Mouse (Mus musculus): ENCODE measurements around the gene Spink8. TPM values are rescaled to one million over a fixed set of nuclear protein-coding genes. Genes with fewer than 3 reads are reported as not detected.

The Spink8 gene
- 6,153 TPM for polyA plus RNA-seq (2014; fragmentation: Illumina TruSeq; extraction: RNeasy Lipid Tissue Mini Kit (QIAGEN cat#74804); ENCODE audit: low read depth, low replicate concordance)

DNA sequence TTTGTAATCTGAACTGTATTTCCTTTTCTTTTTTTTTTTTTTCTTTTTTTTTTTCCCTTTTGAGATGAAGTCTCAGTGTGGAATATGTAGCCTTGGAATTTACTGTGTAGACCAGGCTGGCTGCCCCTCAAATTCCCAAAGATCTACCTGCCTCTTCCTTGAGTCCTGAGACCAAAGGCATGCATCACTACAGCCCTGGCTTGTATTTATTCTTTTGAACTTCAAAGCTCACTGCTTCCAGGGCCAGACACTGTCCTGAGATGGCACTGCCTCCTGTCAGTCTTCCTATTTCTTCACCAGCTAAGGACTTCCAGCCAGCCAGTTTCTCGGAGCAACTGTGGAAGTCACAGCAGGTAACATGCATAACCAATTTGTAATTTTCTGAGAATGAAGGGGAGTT is at the start of gene Spink8:
Gene Spink8 (plus strand): TSS at position 301 of the 400 bp plus-strand sequence.

DNA sequence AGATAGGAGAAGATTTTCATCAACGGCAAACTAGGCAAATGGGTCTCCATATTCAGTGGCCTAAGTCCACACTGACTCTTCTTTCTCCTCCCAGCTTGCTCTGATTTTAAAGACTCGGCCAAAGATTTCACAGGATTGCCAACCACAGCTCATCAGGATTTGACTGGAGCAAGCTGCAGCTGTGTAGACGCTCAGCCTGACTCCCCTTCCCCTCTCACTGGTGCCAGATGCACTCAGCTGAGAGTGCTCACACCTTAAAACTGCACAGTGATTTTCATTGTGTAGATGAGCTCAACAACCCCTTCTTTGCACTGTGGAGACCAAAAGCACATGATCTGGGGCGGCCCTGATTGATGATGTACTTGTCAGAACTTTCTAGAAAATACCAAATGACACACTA is 21.5 kb upstream of the Spink8 start, which contains the start of gene Fbxw27:
Gene Fbxw27 (minus strand): TSS at position 101 of the 400 bp plus-strand sequence.

DNA sequence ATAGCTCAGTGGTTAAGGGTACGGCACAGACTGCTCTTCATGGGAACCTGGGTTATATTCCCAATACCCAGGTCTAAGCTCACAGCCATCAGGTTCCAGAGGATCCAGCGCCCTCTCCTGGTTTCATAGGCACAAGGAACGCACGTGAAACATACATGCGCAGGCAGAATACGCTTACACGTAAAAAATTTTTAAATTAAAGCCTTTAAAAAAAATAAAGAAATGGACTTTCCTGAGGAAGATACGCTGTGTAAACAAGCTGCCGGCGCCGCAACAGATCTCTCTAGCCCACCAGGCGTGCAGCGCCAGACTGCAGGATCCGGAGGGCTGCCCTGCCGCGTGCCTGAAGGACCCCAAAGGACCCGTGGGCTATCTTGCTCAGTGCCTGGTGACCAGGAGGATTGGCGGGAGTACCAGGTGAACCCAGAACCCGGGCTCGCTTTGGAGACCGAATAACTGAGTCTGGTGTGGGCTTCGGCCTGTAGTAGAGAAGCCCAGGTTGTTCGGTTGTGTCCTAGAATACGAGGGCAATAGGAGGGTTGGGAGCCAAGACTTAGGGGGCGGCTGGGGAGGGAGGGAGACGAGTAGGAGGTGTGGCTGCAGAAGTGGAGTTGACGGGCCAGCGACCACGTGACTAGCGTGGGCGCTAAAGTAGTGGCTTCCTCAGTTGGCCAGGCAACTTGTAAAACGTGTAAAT is 20.5 kb downstream of the Spink8 start, which contains the start of gene Nme6:
Gene Nme6 (plus strand): TSS at position 359 of the 697 bp plus-strand sequence.

DNA sequence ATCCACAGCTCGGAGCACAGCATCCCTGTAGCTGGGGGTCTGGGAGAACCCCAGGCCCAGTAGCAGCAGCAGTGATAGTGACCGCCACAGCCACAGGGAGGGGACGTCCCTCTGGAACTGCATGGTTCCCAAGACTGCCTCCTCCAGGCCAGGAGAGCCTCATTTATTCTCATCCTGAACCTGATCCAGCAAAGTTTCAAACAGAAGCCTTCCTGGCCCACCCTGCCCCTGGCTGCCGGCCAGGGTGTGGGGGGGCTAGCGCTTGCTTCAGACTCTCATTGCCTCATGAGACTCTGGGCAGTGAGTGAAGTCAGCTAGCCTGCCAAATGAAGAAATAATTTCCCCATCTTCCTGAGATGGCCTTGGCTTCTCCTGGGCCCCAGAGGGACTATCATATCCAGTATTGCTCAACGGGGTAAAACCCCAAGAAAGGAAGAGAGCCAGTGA is 37.3 kb downstream of the Spink8 start, which contains the start of gene Camp:
Gene Camp (minus strand): TSS at position 306 of the 447 bp plus-strand sequence.

DNA sequence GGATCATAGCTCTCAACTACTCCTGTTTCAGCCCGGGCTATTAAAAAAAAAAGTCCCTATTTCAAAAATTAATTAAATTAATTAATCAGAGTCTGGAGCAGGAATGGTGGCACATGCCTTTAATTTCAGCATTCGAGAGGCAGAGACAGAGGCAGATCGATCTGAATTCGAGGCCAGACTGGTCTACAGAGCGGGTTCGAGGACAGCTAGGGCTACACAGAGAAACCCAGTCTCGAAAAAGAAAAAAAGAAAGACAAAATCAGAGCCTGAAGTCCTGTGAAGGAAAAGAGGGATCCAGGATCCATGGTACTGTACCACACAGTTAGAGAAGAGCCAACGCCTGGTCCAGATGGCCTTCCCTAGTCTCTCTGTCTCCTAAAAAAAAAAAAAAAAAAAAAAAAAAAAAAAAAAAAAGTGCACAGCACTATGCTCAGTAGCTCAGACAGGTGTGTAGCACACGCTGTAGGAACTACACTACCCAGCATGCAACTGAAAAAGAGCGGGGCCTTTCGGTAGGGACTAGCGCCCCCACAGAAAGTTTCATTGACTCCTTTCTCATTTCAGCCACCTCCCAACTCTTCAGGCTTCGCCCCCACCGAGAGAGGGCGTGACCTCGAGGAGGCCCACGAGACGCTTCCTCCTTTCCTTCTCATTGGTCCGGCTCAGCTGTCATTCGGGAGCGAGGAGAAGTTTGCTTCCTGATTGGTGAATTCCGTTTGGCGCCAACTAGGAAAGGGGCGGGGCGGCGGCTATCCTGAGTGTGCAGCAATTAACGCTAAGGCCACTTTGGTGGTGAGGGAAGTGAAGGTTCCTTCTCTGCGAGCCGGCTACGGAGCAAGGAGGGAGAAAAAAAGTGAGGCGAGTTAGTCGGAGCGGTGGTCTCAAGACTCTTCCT is 63.0 kb downstream of the Spink8 start, which contains the start of gene Cdc25a:
Gene Cdc25a (plus strand): TSS at position 783 of the 895 bp plus-strand sequence.

Other genes starting within 250 kb of the Spink8 start
- 0.41 TPM for gene Fbxw15, start 244.0 kb upstream of the Spink8 start, polyA plus RNA-seq (2014; fragmentation: Illumina TruSeq; extraction: RNeasy Lipid Tissue Mini Kit (QIAGEN cat#74804); ENCODE audit: low read depth, low replicate concordance)
- not detected for gene Fbxw24, start 186.2 kb upstream of the Spink8 start, polyA plus RNA-seq (2014; fragmentation: Illumina TruSeq; extraction: RNeasy Lipid Tissue Mini Kit (QIAGEN cat#74804); ENCODE audit: low read depth, low replicate concordance)
- gene Fbxw25, start 147.6 kb upstream of the Spink8 start, polyA plus RNA-seq (2014; fragmentation: Illumina TruSeq; extraction: RNeasy Lipid Tissue Mini Kit (QIAGEN cat#74804); ENCODE audit: low read depth, low replicate concordance) = not detected
- 0.20 TPM for gene Fbxw18, start 109.6 kb upstream of the Spink8 start, polyA plus RNA-seq (2014; fragmentation: Illumina TruSeq; extraction: RNeasy Lipid Tissue Mini Kit (QIAGEN cat#74804); ENCODE audit: low read depth, low replicate concordance)
- gene Fbxw26, start 66.2 kb upstream of the Spink8 start, polyA plus RNA-seq (2014; fragmentation: Illumina TruSeq; extraction: RNeasy Lipid Tissue Mini Kit (QIAGEN cat#74804); ENCODE audit: low read depth, low replicate concordance) = not detected
- 1.2 TPM for gene Fbxw27, start 21.6 kb upstream of the Spink8 start, polyA plus RNA-seq (2014; fragmentation: Illumina TruSeq; extraction: RNeasy Lipid Tissue Mini Kit (QIAGEN cat#74804); ENCODE audit: low read depth, low replicate concordance)
- gene Nme6, start 20.5 kb downstream of the Spink8 start, polyA plus RNA-seq (2014; fragmentation: Illumina TruSeq; extraction: RNeasy Lipid Tissue Mini Kit (QIAGEN cat#74804); ENCODE audit: low read depth, low replicate concordance) = 30.1 TPM
- not detected for gene Camp, start 37.3 kb downstream of the Spink8 start, polyA plus RNA-seq (2014; fragmentation: Illumina TruSeq; extraction: RNeasy Lipid Tissue Mini Kit (QIAGEN cat#74804); ENCODE audit: low read depth, low replicate concordance)
- gene Cdc25a, start 63.3 kb downstream of the Spink8 start, polyA plus RNA-seq (2014; fragmentation: Illumina TruSeq; extraction: RNeasy Lipid Tissue Mini Kit (QIAGEN cat#74804); ENCODE audit: low read depth, low replicate concordance) = 6.6 TPM
- 65.4 TPM for gene Map4, start 119.2 kb downstream of the Spink8 start, polyA plus RNA-seq (2014; fragmentation: Illumina TruSeq; extraction: RNeasy Lipid Tissue Mini Kit (QIAGEN cat#74804); ENCODE audit: low read depth, low replicate concordance)

Data from adipose tissue, adult 10 weeks (tissue).